Mouse (Mus musculus): ENCODE results near the gene Nat8f5. TPM values are rescaled to one million over a fixed set of nuclear protein-coding genes. Genes with fewer than 3 reads are reported as not detected.
"Not testable (repeated sequence)": the region's sequence is repeated elsewhere in the genome, so short reads cannot be mapped to it uniquely, and the experiment has no call there.

Nat8f5 gene
- polyA plus RNA-seq, 1 experiment from 2014 or later = not detected

DNA sequence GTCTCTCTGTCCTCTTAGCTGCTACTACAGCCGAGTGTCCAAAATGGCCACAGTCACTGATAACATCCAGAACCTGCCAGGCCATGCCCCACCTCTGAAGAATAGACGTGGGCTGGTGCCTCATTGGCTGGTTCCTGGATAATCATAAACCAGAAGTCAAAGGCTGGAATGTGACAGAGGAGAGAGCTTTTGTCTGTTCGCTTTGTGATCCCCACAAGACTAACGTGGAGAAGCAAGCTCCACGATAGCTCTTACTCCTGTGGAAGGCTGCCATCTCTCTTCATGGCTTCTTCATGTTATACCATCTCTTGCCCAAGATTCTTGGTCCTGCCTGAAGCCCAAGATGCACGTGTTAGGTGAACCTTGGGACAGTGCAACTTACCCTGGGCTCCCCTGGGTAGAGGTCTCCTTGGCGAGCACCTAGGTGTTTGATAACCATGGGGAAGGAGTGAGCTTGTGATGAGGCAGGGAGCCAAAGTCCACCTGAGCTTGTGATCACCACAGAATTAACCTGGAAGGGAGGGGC lies 11.1 kb upstream of the Nat8f5 start, which contains the start of gene Nat8:
Nat8 (minus strand) TSS at position 287 of the 526 bp plus-strand sequence.
- no peak for ATAC-seq (replicated peaks)
- 84% methylated on average over 7 of the region's 7 CpGs for WGBS
- no peak within 1 kb of the TSS for H3K4me2 ChIP-seq (replicated peaks)

DNA sequence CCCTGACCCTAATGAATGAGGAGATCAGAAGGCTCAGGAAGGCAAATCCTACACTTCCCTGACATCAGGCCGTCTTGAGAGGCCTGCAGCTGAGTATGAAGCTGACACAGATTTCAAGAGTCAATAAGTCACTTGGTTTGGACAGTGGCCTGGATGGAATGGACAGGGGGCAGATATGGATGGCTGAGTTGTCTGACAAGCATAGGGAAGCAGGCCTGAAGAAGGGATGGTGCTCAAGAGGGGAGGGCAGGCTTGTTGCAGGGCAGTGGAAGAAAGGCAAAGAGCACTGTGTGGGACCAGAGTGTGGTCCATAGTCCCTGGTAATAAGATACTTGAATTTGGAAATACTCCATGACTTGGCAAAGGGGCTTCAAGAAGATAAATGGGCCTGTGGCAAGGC lies 8.7 kb upstream of the Nat8f5 start:
- Histone ChIP-seq H3K9me3 (no peaks in the 10 kb centered on the region), H3K36me3 (no peaks in the 10 kb centered on the region), H3K9ac (replicated peaks) (no peak overlapping the region), H3K27me3 (no peaks in the 10 kb centered on the region), H3K4me3 (no peak overlapping the region), H3K27ac (replicated peaks) (no peak overlapping the region), H3K4me1 (no peaks in the 10 kb centered on the region), H3K4me2 (replicated peaks) (no peak overlapping the region)
- 60% methylated on average over 1 of the region's 1 CpGs for WGBS
- ATAC-seq (replicated peaks) = no peak

More for the DNA sequence above, 11.1 kb upstream of the Nat8f5 start, which contains the start of gene Nat8:
- H3K27ac ChIP-seq (replicated peaks) = no peak within 1 kb of the TSS
- no peaks in the 10 kb centered on the region for H3K27me3 ChIP-seq
- H3K9ac ChIP-seq (replicated peaks) = no peak within 1 kb of the TSS
- H3K9me3 ChIP-seq = no peaks in the 10 kb centered on the region
- H3K36me3 ChIP-seq = no peaks in the 10 kb centered on the region
- H3K4me3 ChIP-seq = no peak within 1 kb of the TSS
- H3K4me1 ChIP-seq = no peaks in the 10 kb centered on the region

DNA sequence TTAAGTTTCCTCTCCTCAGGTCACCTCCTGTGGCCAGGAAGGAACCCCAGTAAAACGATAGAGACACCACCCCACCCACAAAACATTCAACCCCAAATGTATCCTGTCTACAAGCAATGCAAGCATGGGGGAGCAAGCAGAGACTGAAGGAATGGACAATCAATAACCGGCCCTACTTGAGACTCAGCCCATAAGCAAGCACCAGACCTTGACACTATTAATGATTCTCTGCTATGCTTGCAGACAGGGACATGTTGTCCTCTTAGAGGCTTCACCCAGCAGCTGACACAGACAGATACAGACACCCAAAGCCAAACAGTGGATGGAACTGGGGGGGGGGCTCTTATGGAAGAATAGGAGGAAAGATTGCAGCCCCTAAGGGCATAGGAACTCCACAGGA lies 5.1 kb upstream of the Nat8f5 start:
- H3K9ac ChIP-seq (replicated peaks) = no peak overlapping the region
- no peak overlapping the region for H3K4me3 ChIP-seq
- H3K27ac ChIP-seq (replicated peaks) = no peak overlapping the region
- H3K27me3 ChIP-seq = no peaks in the 10 kb centered on the region
- H3K4me1 ChIP-seq = no peaks in the 10 kb centered on the region
- ATAC-seq (replicated peaks) = no peak
- no peaks in the 10 kb centered on the region for H3K9me3 ChIP-seq
- no peak overlapping the region for H3K4me2 ChIP-seq (replicated peaks)
- H3K36me3 ChIP-seq = no peaks in the 10 kb centered on the region
- WGBS = 88% methylated on average over 2 of the region's 2 CpGs

DNA sequence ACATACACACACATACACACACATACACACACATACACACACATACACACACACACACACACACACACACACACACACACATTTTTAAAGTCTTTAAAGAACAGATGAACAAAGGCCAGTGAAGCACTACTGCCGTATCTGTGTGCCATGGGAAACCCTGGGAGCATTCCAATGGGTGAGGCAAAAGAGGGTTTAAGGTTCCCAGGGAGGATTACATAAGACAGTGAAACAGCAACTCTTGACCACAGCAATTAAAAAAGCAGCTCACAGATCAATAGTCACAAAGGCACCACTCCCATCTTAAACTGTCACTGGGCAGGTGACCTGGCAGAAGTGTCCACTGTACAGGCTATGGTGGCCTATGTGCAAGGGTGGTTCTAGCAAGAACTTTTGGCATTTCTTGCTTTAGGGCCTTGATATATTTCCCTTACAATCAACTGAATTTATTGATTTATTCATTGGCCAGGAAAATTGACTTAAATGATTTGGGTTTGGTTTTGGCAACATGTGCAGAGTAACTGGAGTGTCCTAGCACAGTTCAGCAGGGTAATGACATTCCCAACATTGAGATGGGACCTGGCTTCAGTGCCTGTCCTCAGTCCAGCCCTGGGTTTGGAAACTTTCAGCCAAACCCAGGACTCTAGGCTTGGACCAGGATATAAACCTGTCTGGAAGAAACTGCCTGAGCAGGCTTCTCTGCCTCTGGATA lies 2.8 kb upstream of the Nat8f5 start:
- Histone ChIP-seq H3K4me2 (replicated peaks) (no peak overlapping the region), H3K27me3 (no peaks in the 10 kb centered on the region), H3K9me3 (no peaks in the 10 kb centered on the region), H3K4me3 (no peak overlapping the region), H3K9ac (replicated peaks) (no peak overlapping the region), H3K4me1 (no peaks in the 10 kb centered on the region), H3K27ac (replicated peaks) (no peak overlapping the region), H3K36me3 (no peaks in the 10 kb centered on the region)
- ATAC-seq (replicated peaks) = no peak
- WGBS = 74% methylated on average over 1 of the region's 1 CpGs

DNA sequence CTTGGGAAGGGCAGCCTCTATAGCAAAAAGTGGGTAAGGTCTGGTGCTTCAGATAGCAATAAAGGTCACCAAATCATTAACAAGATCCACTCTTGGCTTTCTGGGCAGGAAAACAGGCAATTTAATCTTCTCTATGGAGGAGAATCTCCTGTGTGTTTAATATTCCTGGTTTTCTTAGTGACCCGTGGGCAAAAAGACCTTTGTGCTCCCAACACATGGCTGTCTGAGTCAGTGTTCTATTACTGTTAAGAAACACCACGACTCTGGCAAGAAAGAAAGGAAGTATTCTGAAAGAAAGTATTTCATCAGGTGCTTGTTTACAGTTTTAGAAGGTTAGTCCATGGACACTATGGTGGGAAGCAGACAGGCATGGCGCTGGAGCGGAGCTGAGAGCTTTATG lies 1.5 kb upstream of the Nat8f5 start:
- no peak overlapping the region for H3K4me3 ChIP-seq
- WGBS = 82% methylated on average over 4 of the region's 4 CpGs
- no peak for ATAC-seq (replicated peaks)

DNA sequence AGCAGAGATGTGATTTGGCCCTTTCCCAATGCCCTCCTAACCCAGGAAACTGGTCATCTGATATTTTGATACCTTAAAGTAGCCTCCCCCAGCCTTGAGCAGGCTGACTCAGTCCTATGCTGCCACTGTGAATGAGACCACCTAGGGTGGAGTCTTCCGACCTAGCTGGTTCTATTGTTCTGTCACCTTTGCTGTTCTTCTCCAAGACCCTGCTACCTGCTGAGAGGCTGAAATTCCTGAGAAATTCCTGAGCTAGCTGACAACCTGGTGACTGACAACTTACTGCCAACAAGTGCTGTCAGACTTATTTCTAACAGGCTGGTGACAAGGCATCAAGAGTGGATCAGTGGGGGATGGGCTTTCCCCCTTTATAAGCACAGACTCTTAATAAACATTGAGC lies 2.4 kb downstream of the Nat8f5 start:
- H3K27me3 ChIP-seq = no peaks in the 10 kb centered on the region
- no peak for ATAC-seq (replicated peaks)
- no peaks in the 10 kb centered on the region for H3K36me3 ChIP-seq
- no peak overlapping the region for H3K27ac ChIP-seq (replicated peaks)
- no peak overlapping the region for H3K9ac ChIP-seq (replicated peaks)
- 27% methylated on average over 1 of the region's 1 CpGs for WGBS
- H3K4me3 ChIP-seq = no peak overlapping the region
- no peaks in the 10 kb centered on the region for H3K9me3 ChIP-seq
- H3K4me1 ChIP-seq = no peaks in the 10 kb centered on the region
- H3K4me2 ChIP-seq (replicated peaks) = no peak overlapping the region

More for the DNA sequence above, 1.5 kb upstream of the Nat8f5 start:
- H3K9ac ChIP-seq (replicated peaks) = no peak overlapping the region
- no peak overlapping the region for H3K27ac ChIP-seq (replicated peaks)
- no peak overlapping the region for H3K4me2 ChIP-seq (replicated peaks)
- H3K4me1 ChIP-seq = no peaks in the 10 kb centered on the region
- H3K36me3 ChIP-seq = no peaks in the 10 kb centered on the region
- H3K27me3 ChIP-seq = no peaks in the 10 kb centered on the region
- no peaks in the 10 kb centered on the region for H3K9me3 ChIP-seq

DNA sequence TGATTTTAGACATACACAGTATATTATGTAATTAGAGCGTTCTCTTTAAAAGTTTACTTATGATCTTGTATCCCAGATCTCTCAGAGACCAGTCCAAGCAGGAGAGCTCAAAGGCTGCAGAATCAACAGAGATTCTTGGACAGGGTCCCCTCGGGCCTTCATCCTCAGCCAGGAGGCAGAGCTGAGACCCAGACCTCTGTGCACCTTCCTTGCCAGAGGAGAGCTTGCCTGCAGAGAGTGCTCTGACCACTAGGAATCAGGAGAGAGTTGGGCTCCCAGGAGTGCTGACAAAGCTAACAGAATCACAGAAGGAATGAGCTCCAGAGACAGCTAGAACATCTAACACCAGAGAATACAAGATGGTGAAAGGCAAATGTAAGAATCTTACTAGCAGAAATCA lies 7.4 kb downstream of the Nat8f5 start:
- ATAC-seq (replicated peaks) = no peak
- Histone ChIP-seq H3K27me3 (no peaks in the 10 kb centered on the region), H3K9ac (replicated peaks) (no peak overlapping the region), H3K9me3 (no peaks in the 10 kb centered on the region), H3K4me2 (replicated peaks) (no peak overlapping the region), H3K27ac (replicated peaks) (no peak overlapping the region), H3K4me1 (no peaks in the 10 kb centered on the region), H3K4me3 (no peak overlapping the region), H3K36me3 (no peaks in the 10 kb centered on the region)
- WGBS = 90% methylated on average over 2 of the region's 2 CpGs

DNA sequence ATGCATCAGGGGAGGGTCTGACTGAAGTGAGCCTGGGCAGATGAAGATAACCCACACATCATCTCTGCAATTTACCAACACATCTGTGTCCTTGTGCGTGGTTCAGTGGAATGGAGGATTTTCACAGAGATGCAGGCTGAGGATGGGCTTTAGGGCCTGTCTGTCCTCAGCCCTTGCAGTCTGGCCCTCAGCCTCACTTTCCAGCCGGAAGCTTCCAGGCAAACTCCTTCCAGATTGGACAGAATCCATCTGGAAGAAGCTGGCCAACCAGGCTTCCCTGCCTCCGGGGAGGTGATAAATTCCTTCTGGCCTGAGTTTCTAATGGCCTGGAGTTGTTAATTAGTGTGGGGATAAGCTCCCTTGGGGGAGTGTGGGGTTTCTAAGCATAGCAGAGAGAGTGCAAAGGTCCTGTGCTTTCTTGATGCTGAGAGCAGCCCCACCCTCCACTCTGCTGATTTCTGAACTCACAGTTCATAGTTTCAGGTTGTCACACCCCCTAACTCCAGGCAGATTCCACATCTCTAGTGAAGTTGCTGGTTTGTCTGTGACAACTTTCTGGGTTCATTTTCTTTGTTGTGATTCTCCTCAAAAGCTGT lies 9.7 kb downstream of the Nat8f5 start:
- not testable (repeated sequence) for H3K4me1 ChIP-seq; H3K4me3 ChIP-seq; H3K36me3 ChIP-seq; ATAC-seq (replicated peaks); H3K27me3 ChIP-seq; H3K9ac ChIP-seq (replicated peaks); H3K4me2 ChIP-seq (replicated peaks); H3K9me3 ChIP-seq; H3K27ac ChIP-seq (replicated peaks)
- WGBS = 62% methylated on average over 3 of the region's 3 CpGs

DNA sequence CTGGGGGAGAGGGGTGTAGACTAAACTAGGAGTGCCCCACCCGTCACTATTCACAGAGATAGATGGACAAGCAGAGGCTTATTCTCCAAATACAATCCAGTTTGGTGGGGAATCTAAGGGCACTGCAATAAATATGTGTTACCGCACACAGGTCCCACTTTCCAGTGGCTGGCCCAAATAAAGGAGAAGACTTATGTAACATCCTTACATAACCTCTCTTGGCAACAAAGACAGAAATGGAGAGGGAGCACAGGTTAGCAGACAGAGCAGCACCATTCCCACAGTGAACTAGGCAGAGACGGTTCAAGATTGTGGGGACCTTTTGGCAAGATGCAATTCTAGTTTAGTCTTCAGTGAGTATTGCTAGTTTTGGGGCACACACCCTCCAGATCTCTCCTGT lies 10.3 kb downstream of the Nat8f5 start:
- not testable (repeated sequence) for H3K4me2 ChIP-seq (replicated peaks); H3K27ac ChIP-seq (replicated peaks); H3K4me3 ChIP-seq; H3K9ac ChIP-seq (replicated peaks); H3K27me3 ChIP-seq; H3K4me1 ChIP-seq; H3K36me3 ChIP-seq; H3K9me3 ChIP-seq; ATAC-seq (replicated peaks)
- 90% methylated on average over 3 of the region's 3 CpGs for WGBS

DNA sequence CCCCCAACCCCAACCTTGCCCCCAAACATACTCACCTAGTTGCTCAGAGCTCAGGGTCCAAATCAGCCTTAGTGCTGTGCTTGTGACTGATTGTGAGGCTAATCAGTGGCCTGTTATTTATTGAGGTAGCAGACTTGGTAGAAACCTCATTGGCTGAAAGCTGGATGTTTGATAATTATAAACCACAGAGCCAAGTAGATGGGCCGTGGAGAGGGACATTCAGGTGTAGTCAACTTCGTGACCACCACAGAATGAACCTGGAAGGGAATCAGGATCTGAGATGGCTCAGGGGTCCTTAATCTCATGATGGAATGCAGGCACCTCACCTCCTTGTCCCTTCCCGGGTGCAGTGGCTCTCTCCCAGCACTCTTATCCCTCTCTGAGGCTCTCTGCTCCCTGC lies 11.0 kb downstream of the Nat8f5 start:
- not testable (repeated sequence) for H3K4me1 ChIP-seq; H3K36me3 ChIP-seq; H3K4me2 ChIP-seq (replicated peaks); H3K9ac ChIP-seq (replicated peaks); H3K4me3 ChIP-seq; H3K27ac ChIP-seq (replicated peaks); ATAC-seq (replicated peaks); H3K27me3 ChIP-seq; H3K9me3 ChIP-seq
- 65% methylated on average over 3 of the region's 3 CpGs for WGBS

DNA sequence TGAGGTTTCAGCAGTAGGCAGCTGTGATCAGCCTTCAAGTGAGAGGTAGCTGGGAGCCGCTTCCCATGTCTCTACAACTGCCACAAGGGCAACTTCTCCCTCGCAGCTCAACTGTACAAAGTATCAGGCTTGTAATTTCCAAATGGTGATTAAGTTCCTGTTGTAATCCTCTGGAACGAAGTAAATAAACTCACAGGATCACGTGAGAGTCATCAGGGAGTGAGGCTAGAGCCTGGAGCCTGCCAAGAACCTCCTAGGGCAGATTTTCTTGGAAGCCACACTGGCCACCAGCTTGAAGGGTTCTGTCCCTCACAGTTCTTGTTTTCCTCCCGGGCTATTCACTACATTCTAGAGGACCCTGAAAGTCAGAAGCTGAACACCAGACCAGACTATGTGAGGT lies 17.6 kb downstream of the Nat8f5 start:
- H3K4me3 ChIP-seq; H3K9me3 ChIP-seq; H3K9ac ChIP-seq (replicated peaks); ATAC-seq (replicated peaks); H3K4me1 ChIP-seq; H3K27me3 ChIP-seq; H3K27ac ChIP-seq (replicated peaks); H3K36me3 ChIP-seq; H3K4me2 ChIP-seq (replicated peaks): not testable (repeated sequence)
- 71% methylated on average over 5 of the region's 5 CpGs for WGBS

Measured in forebrain, embryonic 15.5 days (tissue).